Mouse (Mus musculus): ENCODE results near the gene Olfr849.

Gene Olfr849

DNA sequence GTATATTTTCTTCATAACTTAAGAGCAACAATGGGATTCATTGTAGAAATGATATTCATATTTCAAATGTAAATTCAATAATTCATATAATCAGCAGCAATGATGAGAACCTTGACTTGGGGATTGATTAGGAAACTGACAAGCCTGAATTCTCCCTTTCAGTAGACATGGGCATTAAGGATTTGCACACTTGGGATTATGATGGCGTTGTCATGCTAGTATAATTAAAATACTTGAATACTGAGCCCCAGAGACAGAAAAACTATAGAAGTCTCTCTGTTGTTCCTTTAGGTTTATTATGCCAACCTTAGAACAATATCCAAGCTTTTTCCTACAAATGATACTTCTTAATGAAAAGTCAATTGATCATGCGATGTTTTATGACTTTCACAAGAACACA lies at the start of gene Olfr849:
Gene Olfr849, plus strand, starts transcription at position 301 of the 400 bp plus-strand sequence.
- no peak for DNase-seq

DNA sequence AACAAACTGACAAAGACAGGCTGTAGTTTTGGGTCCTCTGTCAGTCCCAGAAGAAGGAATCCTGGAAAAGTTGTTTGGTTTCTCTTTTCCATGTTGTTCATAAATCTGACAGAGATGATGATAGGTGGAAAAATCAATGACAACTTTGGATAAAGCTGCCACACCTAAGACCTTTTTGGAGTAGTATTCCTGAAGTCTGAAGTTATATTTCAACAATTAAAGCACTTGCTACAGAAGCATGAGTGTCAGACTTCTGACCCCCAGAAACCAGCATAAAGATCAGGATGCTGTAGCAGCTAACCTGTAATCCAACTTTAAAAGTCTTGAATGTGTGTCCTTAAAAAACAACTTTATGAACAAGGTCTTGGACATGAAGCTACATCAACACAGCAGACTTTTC lies 38.1 kb downstream of the Olfr849 start, which contains the start of gene Olfr850:
Gene Olfr850, minus strand, starts transcription at position 101 of the 400 bp plus-strand sequence.
- DNase-seq: no peak

DNA sequence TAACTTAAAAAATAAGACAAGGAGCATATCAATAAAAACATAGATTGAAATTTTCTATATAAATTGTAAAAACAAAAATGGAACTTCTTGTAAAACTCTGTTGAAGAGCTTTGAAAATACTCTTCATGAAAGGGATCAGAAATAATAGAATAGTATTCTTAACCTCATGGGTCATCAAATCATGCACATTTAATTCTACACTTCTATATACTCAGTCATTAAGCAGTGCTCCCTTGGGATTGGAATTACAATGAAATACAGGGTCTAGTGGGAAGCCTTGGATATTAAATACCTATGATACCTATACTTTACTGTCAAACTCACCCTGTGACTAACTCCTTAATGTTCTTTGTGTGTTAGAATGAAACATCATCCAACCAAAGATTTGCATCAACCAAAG lies 52.9 kb downstream of the Olfr849 start, which contains the start of gene Olfr851:
Gene Olfr851, plus strand, starts transcription at position 301 of the 400 bp plus-strand sequence.
- no peak for DNase-seq

Data from spleen, adult 18-20 months (tissue).